Mouse (Mus musculus): ENCODE results near the gene Rfx7. TPM values are rescaled to one million over a fixed set of nuclear protein-coding genes. Genes with fewer than 3 reads are reported as not detected.

Gene Rfx7
- polyA plus RNA-seq, 1 experiment = 15.0 TPM

DNA sequence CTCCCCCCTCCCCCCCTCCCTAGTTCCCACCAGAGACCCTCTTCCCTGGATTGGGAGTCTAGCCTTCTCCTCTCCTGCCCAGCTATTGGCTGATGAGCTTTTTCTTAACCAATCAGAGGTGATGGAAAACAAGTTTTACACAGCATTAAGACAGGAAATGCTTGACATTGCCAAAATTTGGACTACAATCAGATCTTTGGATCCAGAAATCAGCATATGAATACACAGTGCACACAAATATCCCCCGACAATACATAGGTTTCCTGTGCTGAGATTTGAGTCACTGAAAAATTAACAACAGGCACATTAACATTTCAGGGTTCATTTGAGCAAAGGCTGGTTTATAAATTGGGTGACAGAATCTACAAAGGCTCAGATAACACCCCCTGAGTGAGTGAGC, 125.7 kb downstream of the Rfx7 start:
- Histone ChIP-seq H3K27ac (ENCODE audit: control insufficient read depth, insufficient read depth, low read depth, low read length, poor library complexity) (no peak overlapping the region), H3K4me3 (replicated peaks; ENCODE audit: control insufficient read depth, low read depth, low read length) (no peak overlapping the region), H3K4me1 (ENCODE audit: control insufficient read depth, insufficient read depth, low read length) (peaks cover 1% of the 10 kb centered on the region)
- WGBS = 69% methylated on average over 1 of the region's 1 CpGs
- TF ChIP-seq CTCF (IDR thresholded peaks at IDR 0.05; ENCODE audit: control insufficient read depth, insufficient read depth, low read length) (no peak), POLR2A (IDR thresholded peaks at IDR 0.05; ENCODE audit: borderline replicate concordance, control insufficient read depth, low read depth, low read length) (no peak)

- Histone ChIP-seq H3K4me3 (replicated peaks; ENCODE audit: control insufficient read depth, low read depth, low read length) (no peak overlapping the region), H3K4me1 (ENCODE audit: control insufficient read depth, insufficient read depth, low read length) (peaks cover 1% of the 10 kb centered on the region), H3K27ac (ENCODE audit: control insufficient read depth, insufficient read depth, low read depth, low read length, poor library complexity) (no peak overlapping the region)
- TF ChIP-seq CTCF (IDR thresholded peaks at IDR 0.05; ENCODE audit: control insufficient read depth, insufficient read depth, low read length) (no peak), POLR2A (IDR thresholded peaks at IDR 0.05; ENCODE audit: borderline replicate concordance, control insufficient read depth, low read depth, low read length) (no peak)
- WGBS = 3% methylated on average over 4 of the region's 4 CpGs
These were observed 128.1 kb downstream of the Rfx7 start for GRCm38 (mm10) chr9:72660139-72660538.

DNA sequence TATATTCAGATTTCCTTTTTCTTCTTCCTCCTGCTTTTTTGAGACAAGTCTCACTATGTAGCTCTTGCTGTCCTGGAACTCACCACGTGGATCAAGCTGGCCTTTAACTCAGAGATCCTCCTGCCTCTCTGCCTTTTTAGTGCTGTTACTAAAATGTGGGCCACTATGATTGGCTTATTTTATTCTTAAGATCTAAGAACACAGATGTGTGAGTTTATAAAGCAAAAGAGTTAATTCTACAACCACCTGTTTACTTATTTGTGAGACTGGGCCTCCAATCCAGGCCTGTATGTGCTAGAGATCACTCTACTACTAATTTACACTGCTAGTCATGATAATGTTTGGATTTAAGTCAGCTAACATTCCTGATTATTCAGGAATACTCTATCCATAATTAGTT, 128.9 kb downstream of the Rfx7 start:
- no peak overlapping the region for H3K27ac ChIP-seq (ENCODE audit: control insufficient read depth, insufficient read depth, low read depth, low read length, poor library complexity)
- no peak for TF ChIP-seq POLR2A (IDR thresholded peaks at IDR 0.05; ENCODE audit: borderline replicate concordance, control insufficient read depth, low read depth, low read length)
- no peak for TF ChIP-seq CTCF (IDR thresholded peaks at IDR 0.05; ENCODE audit: control insufficient read depth, insufficient read depth, low read length)
- no peak overlapping the region for H3K4me3 ChIP-seq (replicated peaks; ENCODE audit: control insufficient read depth, low read depth, low read length)
- H3K4me1 ChIP-seq (ENCODE audit: control insufficient read depth, insufficient read depth, low read length) = peaks cover 1% of the 10 kb centered on the region
- 74% methylated on average over 1 of the region's 1 CpGs for WGBS

DNA sequence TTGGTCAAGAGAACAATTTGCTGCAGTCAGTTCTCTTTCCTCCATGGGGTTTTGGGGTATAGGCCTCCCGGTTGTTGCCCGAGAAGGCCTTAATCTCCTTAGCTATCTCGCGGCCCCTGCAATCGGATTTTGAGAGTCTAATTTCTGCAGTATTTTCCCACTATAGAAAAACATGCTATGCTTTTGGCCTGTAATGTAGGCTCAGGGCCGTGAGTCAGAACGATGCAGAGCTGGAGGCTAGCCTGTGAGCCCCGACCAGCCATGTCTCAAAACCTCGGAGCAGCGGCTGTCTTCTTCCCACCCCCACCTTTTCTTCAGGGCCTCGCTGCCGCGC, 129.5 kb downstream of the Rfx7 start:
- TF ChIP-seq POLR2A (IDR thresholded peaks at IDR 0.05; ENCODE audit: borderline replicate concordance, control insufficient read depth, low read depth, low read length) (no peak), CTCF (IDR thresholded peaks at IDR 0.05; ENCODE audit: control insufficient read depth, insufficient read depth, low read length) (no peak)
- H3K4me3 ChIP-seq (replicated peaks; ENCODE audit: control insufficient read depth, low read depth, low read length) = peak overlapping the region; percentile 80
- peak overlapping the region; percentile 86 for H3K27ac ChIP-seq (ENCODE audit: control insufficient read depth, insufficient read depth, low read depth, low read length, poor library complexity)
- 6% methylated on average over 13 of the region's 13 CpGs for WGBS
- H3K4me1 ChIP-seq (ENCODE audit: control insufficient read depth, insufficient read depth, low read length) = peaks cover 1% of the 10 kb centered on the region

- TF ChIP-seq CTCF (IDR thresholded peaks at IDR 0.05; ENCODE audit: control insufficient read depth, insufficient read depth, low read length) (no peak), POLR2A (IDR thresholded peaks at IDR 0.05; ENCODE audit: borderline replicate concordance, control insufficient read depth, low read depth, low read length) (peak; percentile 78; the same call in 1 of the 2 replicates)
- peaks cover 1% of the 10 kb centered on the region for H3K4me1 ChIP-seq (ENCODE audit: control insufficient read depth, insufficient read depth, low read length)
- peak within 1 kb of the TSS; percentile 86 for H3K27ac ChIP-seq (ENCODE audit: control insufficient read depth, insufficient read depth, low read depth, low read length, poor library complexity)
- WGBS = under 1% methylated on average over 75 of the region's 83 CpGs
- peak within 1 kb of the TSS; percentile 86 for H3K4me3 ChIP-seq (replicated peaks; ENCODE audit: control insufficient read depth, low read depth, low read length)
These were observed 130.0 kb downstream of the Rfx7 start, which contains the start of gene Nedd4 for GRCm38 (mm10) chr9:72661895-72662661. Gene Nedd4 (plus strand): TSS chr9:72662346.

- H3K4me3 ChIP-seq (replicated peaks; ENCODE audit: control insufficient read depth, low read depth, low read length) = peak overlapping the region; percentile 86
- peak overlapping the region; percentile 86 for H3K27ac ChIP-seq (ENCODE audit: control insufficient read depth, insufficient read depth, low read depth, low read length, poor library complexity)
- TF ChIP-seq CTCF (IDR thresholded peaks at IDR 0.05; ENCODE audit: control insufficient read depth, insufficient read depth, low read length) (no peak), POLR2A (IDR thresholded peaks at IDR 0.05; ENCODE audit: borderline replicate concordance, control insufficient read depth, low read depth, low read length) (peak; percentile 18; the same call in 1 of the 2 replicates)
- H3K4me1 ChIP-seq (ENCODE audit: control insufficient read depth, insufficient read depth, low read length) = peaks cover 1% of the 10 kb centered on the region
- WGBS = under 1% methylated on average over 55 of the region's 55 CpGs
These were observed 130.9 kb downstream of the Rfx7 start for GRCm38 (mm10) chr9:72662691-72663533.

GRCm38 (mm10) chr9:72663534-72663918, 131.5 kb downstream of the Rfx7 start:
- no peak overlapping the region for H3K4me3 ChIP-seq (replicated peaks; ENCODE audit: control insufficient read depth, low read depth, low read length)
- TF ChIP-seq CTCF (IDR thresholded peaks at IDR 0.05; ENCODE audit: control insufficient read depth, insufficient read depth, low read length) (no peak), POLR2A (IDR thresholded peaks at IDR 0.05; ENCODE audit: borderline replicate concordance, control insufficient read depth, low read depth, low read length) (no peak)
- no peak overlapping the region for H3K27ac ChIP-seq (ENCODE audit: control insufficient read depth, insufficient read depth, low read depth, low read length, poor library complexity)
- WGBS = 37% methylated on average over 10 of the region's 10 CpGs
- peaks cover 1% of the 10 kb centered on the region for H3K4me1 ChIP-seq (ENCODE audit: control insufficient read depth, insufficient read depth, low read length)
